Mouse (Mus musculus) heart, embryonic 15.5 days (tissue): ENCODE measurements around the gene Psmd14. TPM values are rescaled to one million over a fixed set of nuclear protein-coding genes. Genes with fewer than 3 reads are reported as not detected.

ENCODE experiments used
- ATAC-seq: fragments of 200-750 bp; cut with Nextera tagmentation; replicated peaks from 2 replicates; pipeline ENCODE4 v1.8.0; 2017; ENCODE audit warnings: low read depth, moderate TSS enrichment; ENCODE audit not compliant: insufficient number of reproducible peaks, insufficient read depth, low FRiP score
- H3K27ac ChIP-seq: fragments of 300-500 bp; sonication (generic); 2 replicates; pipeline ENCODE4 v1.5.1; 2015; ENCODE audit warnings: mild to moderate bottlenecking, inconsistent platforms
- H3K27me3 ChIP-seq: fragments of 300-500 bp; sonication (generic); 2 replicates; pipeline ENCODE4 v1.6.1; 2015; ENCODE audit warnings: inconsistent platforms
- H3K36me3 ChIP-seq: fragments of 300-500 bp; sonication (generic); 2 replicates; pipeline ENCODE4 v1.6.1; 2015; ENCODE audit warnings: mild to moderate bottlenecking, inconsistent platforms
- H3K4me1 ChIP-seq: fragments of 300-500 bp; sonication (generic); replicated peaks from 2 replicates; pipeline ENCODE4 v1.6.1; 2015; ENCODE audit warnings: inconsistent platforms
- H3K4me2 ChIP-seq: fragments of 300-500 bp; sonication (generic); 2 replicates; pipeline ENCODE4 v1.6.1; 2015; ENCODE audit warnings: inconsistent platforms, mild to moderate bottlenecking, moderate library complexity
- H3K4me3 ChIP-seq: fragments of 300-500 bp; sonication (generic); 2 replicates; pipeline ENCODE4 v1.5.1; 2015; ENCODE audit warnings: mild to moderate bottlenecking, inconsistent platforms
- H3K9ac ChIP-seq: fragments of 300-500 bp; sonication (generic); 2 replicates; pipeline ENCODE4 v1.6.1; 2015; ENCODE audit warnings: mild to moderate bottlenecking, inconsistent platforms
- H3K9me3 ChIP-seq: fragments of 300-500 bp; sonication (generic); replicated peaks from 2 replicates; pipeline ENCODE4 v1.6.1; 2016; ENCODE audit warnings: inconsistent platforms
- WGBS: fragments of 180-500 bp; shearing (Covaris S2); methylation state at CpG from one replicate; pipeline ENCODE4 v1.1.7; 2015; ENCODE audit warnings: mixed read lengths; 5-methylcytosine and 5-hydroxymethylcytosine counted together
- polyA plus RNA-seq: library from polyadenylated mRNA; unstranded; fragments of >200 nt; fragmentation: Nextera tagmentation; extraction: Ambion mirVana; gene quantifications from 2 replicates; pipeline ENCODE4 v1.2.1, GENCODE M21; 2015

Psmd14 gene
- 111 and 118 TPM in 2 replicates for polyA plus RNA-seq

- peak within 1 kb of the TSS; percentile 68 for H3K4me2 ChIP-seq
- no peaks in the 10 kb centered on the region for H3K36me3 ChIP-seq
- H3K4me1 ChIP-seq: peaks cover 12% of the 10 kb centered on the region
- 5% methylated on average over 47 of the region's 52 CpGs for WGBS
- H3K27me3 ChIP-seq: no peaks in the 10 kb centered on the region
- H3K9ac ChIP-seq: peak within 1 kb of the TSS; percentile 94
- ATAC-seq: peak; percentile 96
- peak within 1 kb of the TSS; percentile 100 for H3K4me3 ChIP-seq
- no peaks in the 10 kb centered on the region; the same call in 1 of the 2 replicates for H3K9me3 ChIP-seq
- H3K27ac ChIP-seq: peak within 1 kb of the TSS; percentile 86
Observed at GRCm38 (mm10) chr2:61711108-61712040, at the start of gene Psmd14. TSS of gene Psmd14 (plus strand) at chr2:61711694.

GRCm38 (mm10) chr2:61662833-61663232 is 48.7 kb upstream of the Psmd14 start:
- Histone ChIP-seq H3K36me3 (no peaks in the 10 kb centered on the region), H3K4me2 (no peak overlapping the region), H3K9ac (no peak overlapping the region), H3K27me3 (no peaks in the 10 kb centered on the region), H3K4me1 (no peaks in the 10 kb centered on the region), H3K4me3 (no peak overlapping the region), H3K27ac (peak overlapping the region; percentile 53; the same call in 1 of the 2 replicates), H3K9me3 (no peaks in the 10 kb centered on the region)
- 56% methylated on average over 10 of the region's 10 CpGs for WGBS
- no peak for ATAC-seq

GRCm38 (mm10) chr2:61663573-61664241 is 47.8 kb upstream of the Psmd14 start:
- WGBS: 69% methylated on average over 10 of the region's 10 CpGs
- Histone ChIP-seq H3K27me3 (no peaks in the 10 kb centered on the region), H3K4me3 (no peak overlapping the region), H3K36me3 (no peaks in the 10 kb centered on the region), H3K4me2 (no peak overlapping the region), H3K27ac (no peak overlapping the region), H3K9ac (no peak overlapping the region), H3K9me3 (no peaks in the 10 kb centered on the region), H3K4me1 (no peaks in the 10 kb centered on the region)
- ATAC-seq: no peak

- Histone ChIP-seq H3K4me3 (no peak overlapping the region), H3K36me3 (no peaks in the 10 kb centered on the region), H3K4me1 (no peaks in the 10 kb centered on the region), H3K27ac (no peak overlapping the region), H3K27me3 (no peaks in the 10 kb centered on the region), H3K9me3 (no peaks in the 10 kb centered on the region), H3K9ac (no peak overlapping the region), H3K4me2 (no peak overlapping the region)
- WGBS: 83% methylated on average over 7 of the region's 7 CpGs
- ATAC-seq: no peak
Observed at GRCm38 (mm10) chr2:61667420-61667819, 44.1 kb upstream of the Psmd14 start.

GRCm38 (mm10) chr2:61668260-61668659 is 43.2 kb upstream of the Psmd14 start:
- Histone ChIP-seq H3K9ac (no peak overlapping the region), H3K4me2 (no peak overlapping the region), H3K4me3 (no peak overlapping the region), H3K36me3 (no peaks in the 10 kb centered on the region), H3K27me3 (no peaks in the 10 kb centered on the region), H3K4me1 (no peaks in the 10 kb centered on the region), H3K27ac (no peak overlapping the region), H3K9me3 (no peaks in the 10 kb centered on the region)
- no peak for ATAC-seq
- WGBS: 22% methylated on average over 4 of the region's 4 CpGs

GRCm38 (mm10) chr2:61674555-61674954 is 36.9 kb upstream of the Psmd14 start:
- no peaks in the 10 kb centered on the region for H3K4me1 ChIP-seq
- no peak overlapping the region for H3K4me3 ChIP-seq
- H3K4me2 ChIP-seq: no peak overlapping the region
- 92% methylated on average over 3 of the region's 3 CpGs for WGBS
- H3K27ac ChIP-seq: no peak overlapping the region
- H3K9me3 ChIP-seq: no peaks in the 10 kb centered on the region
- ATAC-seq: no peak
- H3K9ac ChIP-seq: no peak overlapping the region
- H3K36me3 ChIP-seq: no peaks in the 10 kb centered on the region
- H3K27me3 ChIP-seq: no peaks in the 10 kb centered on the region

- no peak overlapping the region for H3K27ac ChIP-seq
- no peaks in the 10 kb centered on the region for H3K27me3 ChIP-seq
- H3K4me2 ChIP-seq: no peak overlapping the region
- H3K36me3 ChIP-seq: no peaks in the 10 kb centered on the region
- H3K9me3 ChIP-seq: no peaks in the 10 kb centered on the region
- no peak for ATAC-seq
- H3K4me1 ChIP-seq: no peaks in the 10 kb centered on the region
- no peak overlapping the region for H3K4me3 ChIP-seq
- no peak overlapping the region for H3K9ac ChIP-seq
- WGBS: 73% methylated on average over 1 of the region's 1 CpGs
Observed at GRCm38 (mm10) chr2:61681572-61681971, 29.9 kb upstream of the Psmd14 start.

GRCm38 (mm10) chr2:61686533-61686932 is 25.0 kb upstream of the Psmd14 start:
- no peak for ATAC-seq
- Histone ChIP-seq H3K27ac (no peak overlapping the region), H3K27me3 (no peaks in the 10 kb centered on the region), H3K4me2 (no peak overlapping the region), H3K9me3 (no peaks in the 10 kb centered on the region), H3K36me3 (no peaks in the 10 kb centered on the region), H3K4me3 (no peak overlapping the region), H3K4me1 (no peaks in the 10 kb centered on the region), H3K9ac (no peak overlapping the region)
- WGBS: 53% methylated on average over 1 of the region's 1 CpGs

GRCm38 (mm10) chr2:61689086-61689485 is 22.4 kb upstream of the Psmd14 start:
- ATAC-seq: no peak

GRCm38 (mm10) chr2:61709570-61709969 is 1.9 kb upstream of the Psmd14 start:
- Histone ChIP-seq H3K27me3 (no peaks in the 10 kb centered on the region), H3K4me1 (peaks cover 12% of the 10 kb centered on the region), H3K4me3 (no peak overlapping the region), H3K27ac (no peak overlapping the region), H3K36me3 (no peaks in the 10 kb centered on the region), H3K9ac (no peak overlapping the region), H3K4me2 (no peak overlapping the region), H3K9me3 (no peaks in the 10 kb centered on the region; the same call in 1 of the 2 replicates)
- no peak for ATAC-seq
- 94% methylated on average over 3 of the region's 3 CpGs for WGBS

More at GRCm38 (mm10) chr2:61689086-61689485, 22.4 kb upstream of the Psmd14 start:
- Histone ChIP-seq H3K4me2 (no peak overlapping the region), H3K4me3 (no peak overlapping the region), H3K27me3 (no peaks in the 10 kb centered on the region), H3K9me3 (no peaks in the 10 kb centered on the region), H3K9ac (no peak overlapping the region), H3K36me3 (no peaks in the 10 kb centered on the region), H3K27ac (no peak overlapping the region), H3K4me1 (no peaks in the 10 kb centered on the region)
- WGBS: 64% methylated on average over 3 of the region's 3 CpGs

GRCm38 (mm10) chr2:61712526-61712925 is 1.0 kb downstream of the Psmd14 start:
- Histone ChIP-seq H3K27ac (no peak overlapping the region), H3K9ac (peak overlapping the region; percentile 94), H3K36me3 (no peaks in the 10 kb centered on the region), H3K4me1 (peaks cover 12% of the 10 kb centered on the region), H3K4me3 (peak overlapping the region; percentile 100), H3K4me2 (peak overlapping the region; percentile 68), H3K27me3 (no peaks in the 10 kb centered on the region), H3K9me3 (no peaks in the 10 kb centered on the region; the same call in 1 of the 2 replicates)
- ATAC-seq: no peak
- WGBS: 45% methylated on average over 3 of the region's 3 CpGs
